Mouse (Mus musculus) kidney, adult 2 months (tissue): ENCODE results near the gene Zfp697. TPM values are rescaled to one million over a fixed set of nuclear protein-coding genes. Genes with fewer than 3 reads are reported as not detected.

Experiments
- DNase-seq: peaks from one replicate; pipeline ENCODE4 v3.0.0; 2021
- H3K27ac ChIP-seq: fragments of 200-500 bp; 2 replicates; pipeline ENCODE4 v1.5.1; 2012; ENCODE audit warnings: low read depth, low read length, control low read depth, inconsistent platforms; ENCODE audit not compliant: insufficient read depth
- H3K27me3 ChIP-seq: fragments of 200-500 bp; replicated peaks from 2 replicates; pipeline ENCODE4 v1.6.1; 2012; ENCODE audit warnings: mild to moderate bottlenecking, moderate library complexity, low read length, inconsistent platforms; ENCODE audit not compliant: control insufficient read depth, insufficient read depth
- H3K36me3 ChIP-seq: fragments of 200-500 bp; 2 replicates; pipeline ENCODE4 v1.6.1; 2012; ENCODE audit warnings: mild to moderate bottlenecking, moderate library complexity, low read length, inconsistent platforms; ENCODE audit not compliant: control insufficient read depth, insufficient read depth
- H3K4me1 ChIP-seq: fragments of 200-500 bp; 2 replicates; pipeline ENCODE4 v1.6.1; 2011; ENCODE audit warnings: low read length; ENCODE audit not compliant: control insufficient read depth, insufficient read depth
- H3K4me3 ChIP-seq: fragments of 200-500 bp; 2 replicates; pipeline ENCODE4 v1.5.1; 2011; ENCODE audit warnings: mild to moderate bottlenecking, low read depth, low read length, control low read depth; ENCODE audit not compliant: insufficient read depth
- CTCF ChIP-seq: fragments of 200-500 bp; conservative IDR thresholded peaks from 2 replicates; pipeline ENCODE4 v1.5.1; 2011; ENCODE audit warnings: low read depth, mild to moderate bottlenecking, control low read depth, low read length, moderate library complexity, mixed read lengths; ENCODE audit not compliant: insufficient read depth, insufficient read length
- POLR2A ChIP-seq: fragments of 200-500 bp; IDR thresholded peaks from one replicate; pipeline ENCODE4 v1.6.1; 2011; ENCODE audit warnings: low read depth, low read length, control low read depth
- WGBS: fragments of 180-500 bp; shearing (Covaris S2); methylation state at CpG from one replicate; pipeline ENCODE4 v1.1.7; 2018; 5-methylcytosine and 5-hydroxymethylcytosine counted together
- polyA plus RNA-seq: library from polyadenylated mRNA; depleted of rRNA; stranded (reverse); fragments of >200 nt; gene quantifications from 2 replicates; pipeline ENCODE4 v1.2.3, GENCODE M21; 2012

The Zfp697 gene
- polyA plus RNA-seq, 1 experiment: 14.7 TPM

GRCm38 (mm10) chr3:98413733-98414132 lies 31.5 kb downstream of the Zfp697 start:
- Histone ChIP-seq H3K27me3 (no peaks in the 10 kb centered on the region), H3K4me3 (no peak overlapping the region), H3K36me3 (no peaks in the 10 kb centered on the region), H3K27ac (no peak overlapping the region), H3K4me1 (peaks cover 33% of the 10 kb centered on the region; the same call in 1 of the 2 replicates)
- no peak for DNase-seq
- WGBS: 32% methylated on average over 2 of the region's 2 CpGs
- TF ChIP-seq POLR2A (no peak), CTCF (no peak)

GRCm38 (mm10) chr3:98414296-98414695 lies 32.0 kb downstream of the Zfp697 start:
- DNase-seq: peak; percentile 45
- TF ChIP-seq POLR2A (no peak), CTCF (no peak)
- Histone ChIP-seq H3K4me1 (peaks cover 35% of the 10 kb centered on the region; the same call in 1 of the 2 replicates), H3K4me3 (no peak overlapping the region), H3K27ac (peak overlapping the region; percentile 15; the same call in 1 of the 2 replicates), H3K27me3 (no peaks in the 10 kb centered on the region), H3K36me3 (no peaks in the 10 kb centered on the region)
- WGBS: 56% methylated on average over 3 of the region's 3 CpGs

- DNase-seq: peak; percentile 84
- Histone ChIP-seq H3K4me1 (peaks cover 40% of the 10 kb centered on the region; the same call in 1 of the 2 replicates), H3K27me3 (no peaks in the 10 kb centered on the region), H3K27ac (peak overlapping the region; percentile 80), H3K4me3 (no peak overlapping the region), H3K36me3 (no peaks in the 10 kb centered on the region)
- TF ChIP-seq POLR2A (no peak), CTCF (no peak)
- 48% methylated on average over 5 of the region's 5 CpGs for WGBS
Measured at GRCm38 (mm10) chr3:98416426-98417250, 34.4 kb downstream of the Zfp697 start.

GRCm38 (mm10) chr3:98417328-98417727 lies 35.1 kb downstream of the Zfp697 start:
- WGBS: 13% methylated on average over 4 of the region's 4 CpGs
- no peaks in the 10 kb centered on the region for H3K27me3 ChIP-seq
- H3K4me3 ChIP-seq: no peak overlapping the region
- no peaks in the 10 kb centered on the region for H3K36me3 ChIP-seq
- DNase-seq: peak; percentile 98
- H3K4me1 ChIP-seq: peaks cover 40% of the 10 kb centered on the region; the same call in 1 of the 2 replicates
- TF ChIP-seq CTCF (no peak), POLR2A (no peak)
- peak overlapping the region; percentile 80 for H3K27ac ChIP-seq

- peak; percentile 69 for DNase-seq
- no peak for TF ChIP-seq POLR2A
- no peak for TF ChIP-seq CTCF
- 29% methylated on average over 6 of the region's 6 CpGs for WGBS
- Histone ChIP-seq H3K36me3 (no peaks in the 10 kb centered on the region), H3K27ac (peak overlapping the region; percentile 80), H3K4me3 (no peak overlapping the region), H3K4me1 (peaks cover 36% of the 10 kb centered on the region; the same call in 1 of the 2 replicates), H3K27me3 (no peaks in the 10 kb centered on the region)
Measured at GRCm38 (mm10) chr3:98418991-98419785, 36.9 kb downstream of the Zfp697 start.

- 24% methylated on average over 4 of the region's 4 CpGs for WGBS
- peak; percentile 94 for DNase-seq
- Histone ChIP-seq H3K4me3 (no peak overlapping the region), H3K4me1 (peaks cover 30% of the 10 kb centered on the region; the same call in 1 of the 2 replicates), H3K27me3 (no peaks in the 10 kb centered on the region), H3K36me3 (no peaks in the 10 kb centered on the region), H3K27ac (peak overlapping the region; percentile 49)
- no peak for TF ChIP-seq POLR2A
- no peak for TF ChIP-seq CTCF
Measured at GRCm38 (mm10) chr3:98419786-98420070, 37.5 kb downstream of the Zfp697 start.

- Histone ChIP-seq H3K27me3 (no peaks in the 10 kb centered on the region), H3K36me3 (no peaks in the 10 kb centered on the region), H3K27ac (no peak overlapping the region), H3K4me1 (peaks cover 16% of the 10 kb centered on the region; the same call in 1 of the 2 replicates), H3K4me3 (no peak overlapping the region)
- TF ChIP-seq POLR2A (no peak), CTCF (no peak)
- 59% methylated on average over 4 of the region's 4 CpGs for WGBS
- DNase-seq: peak; percentile 56
Measured at GRCm38 (mm10) chr3:98422926-98423325, 40.7 kb downstream of the Zfp697 start.
